Mouse (Mus musculus) testis, adult 2 months (tissue): ENCODE measurements around the gene Plekhs1.

Experiments used
- CTCF ChIP-seq: fragments of 200-500 bp; IDR thresholded peaks from 2 replicates; pipeline ENCODE4 v1.5.1; 2012; ENCODE audit warnings: low read depth, mild to moderate bottlenecking, inconsistent platforms, low read length, moderate library complexity; ENCODE audit not compliant: control insufficient read depth, insufficient read depth, insufficient replicate concordance
- POLR2A ChIP-seq: fragments of 200-500 bp; IDR thresholded peaks from 2 replicates; pipeline ENCODE4 v1.6.1; 2012; ENCODE audit warnings: low read depth, mild to moderate bottlenecking, inconsistent platforms, low read length, moderate library complexity; ENCODE audit not compliant: control insufficient read depth

GRCm38 (mm10) chr19:56471934-56472333 is 10.5 kb downstream of the Plekhs1 start:
- no peak for TF ChIP-seq CTCF
- TF ChIP-seq POLR2A: no peak
